Mouse (Mus musculus) ovary, postnatal 36 days (tissue): ENCODE measurements around the gene Fbxl20.
A peak's percentile ranks its signal among the peaks of the same experiment; 100 is the strongest.

Experiments
- DNase-seq: peaks from one replicate; pipeline ENCODE4 v3.0.0; 2022; ENCODE audit warnings: low spot score, mixed read lengths

The Fbxl20 gene

GRCm38 (mm10) chr11:98049672-98050519 lies 100.3 kb downstream of the Fbxl20 start:
- no peak for DNase-seq

GRCm38 (mm10) chr11:98047745-98048144 lies 102.5 kb downstream of the Fbxl20 start:
- no peak for DNase-seq

- DNase-seq, result peak; percentile 70
These were observed 103.7 kb downstream of the Fbxl20 start for GRCm38 (mm10) chr11:98046466-98046865.

- no peak for DNase-seq
These were observed 104.6 kb downstream of the Fbxl20 start for GRCm38 (mm10) chr11:98045596-98045995.

DNA sequence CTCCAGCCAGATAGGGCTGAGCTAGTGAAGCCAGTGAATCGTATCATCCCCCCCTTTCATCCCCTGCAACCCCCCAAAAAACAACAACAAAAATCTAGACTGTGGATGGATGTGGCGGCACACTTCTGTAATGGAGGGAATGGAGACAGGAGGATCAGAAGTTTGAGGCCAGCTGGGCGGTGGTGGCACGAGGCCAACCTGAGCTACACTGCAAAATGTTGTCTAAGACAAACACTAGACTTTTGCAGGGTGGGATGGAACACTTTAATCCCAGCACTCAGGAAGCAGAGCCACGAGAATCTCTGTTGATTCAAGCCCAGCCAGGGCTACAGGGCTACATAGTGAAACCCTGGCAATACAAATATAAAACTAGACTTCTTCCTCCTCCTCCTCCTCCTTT lies 106.1 kb downstream of the Fbxl20 start:
- DNase-seq, result no peak

DNA sequence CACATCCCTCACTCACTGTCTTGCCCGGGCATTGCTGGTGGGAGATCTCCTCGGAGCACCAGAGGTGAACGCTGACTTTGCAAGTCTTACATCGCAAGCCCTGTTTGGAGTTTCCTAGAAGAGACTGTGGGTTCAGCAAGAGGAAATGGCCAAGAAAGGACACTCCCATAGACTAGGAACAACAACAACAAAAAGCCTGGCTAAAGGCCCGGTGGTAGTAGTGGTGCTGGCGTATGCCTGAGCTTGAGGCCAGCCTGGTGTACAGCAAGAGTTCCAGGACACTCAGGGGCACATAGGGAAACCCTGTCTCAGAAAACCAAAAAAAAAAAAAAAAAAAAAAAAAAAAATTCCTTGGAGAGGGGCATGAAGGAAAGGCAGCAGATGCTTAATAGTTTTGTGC lies 107.5 kb downstream of the Fbxl20 start:
- DNase-seq, result no peak

GRCm38 (mm10) chr11:98040975-98041374 lies 109.2 kb downstream of the Fbxl20 start:
- no peak for DNase-seq

DNA sequence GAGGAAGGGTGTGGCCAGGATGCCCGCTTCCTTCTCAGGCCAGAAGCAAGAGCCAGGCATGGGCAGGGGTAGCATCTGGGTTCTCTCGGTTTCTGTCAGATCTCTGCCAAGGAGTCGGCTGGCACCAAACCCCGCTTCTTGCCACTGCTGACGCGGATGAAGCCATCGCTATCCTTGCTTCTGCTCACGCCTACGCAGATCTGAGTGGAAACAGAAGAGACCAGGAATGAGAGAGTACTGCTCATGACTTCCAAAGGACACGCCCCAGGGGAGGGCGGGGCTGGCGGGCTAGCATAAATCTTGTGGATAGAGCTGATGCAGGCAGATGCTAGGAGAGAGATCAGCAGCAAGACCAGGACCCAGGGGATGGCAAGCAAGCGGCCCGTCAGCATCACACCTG lies 112.3 kb downstream of the Fbxl20 start:
- no peak for DNase-seq

- peak; percentile 52 for DNase-seq
These were observed 114.2 kb downstream of the Fbxl20 start for GRCm38 (mm10) chr11:98035977-98036377.

DNA sequence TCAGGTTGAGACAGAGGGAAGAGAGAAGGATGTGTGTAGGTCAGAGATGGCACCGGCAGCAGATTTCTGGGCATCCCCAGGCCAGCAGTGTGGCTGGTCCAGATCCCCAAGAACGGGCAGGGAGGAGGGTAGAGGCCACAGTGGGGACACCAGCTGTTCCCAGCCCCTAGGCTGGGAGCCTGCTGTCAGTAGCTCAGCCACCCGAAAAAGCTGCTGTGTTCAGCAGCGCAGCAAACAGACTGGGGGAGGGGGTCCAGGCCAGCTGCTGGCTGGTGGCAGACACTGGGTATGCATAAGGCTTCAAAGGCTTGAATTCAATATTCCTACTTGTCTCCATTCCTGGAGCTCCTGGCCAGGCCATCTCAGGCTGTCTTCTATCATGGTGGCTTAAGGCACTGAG lies 115.4 kb downstream of the Fbxl20 start:
- DNase-seq, result no peak

GRCm38 (mm10) chr11:98034061-98034460 lies 116.1 kb downstream of the Fbxl20 start:
- DNase-seq, result no peak
